Mouse (Mus musculus) T-helper 1 cell (primary cell): Measurements from ENCODE around the gene Fxr2.

Experiments
- in situ Hi-C: fragments of 300-600 bp; cut with MboI, MseI; formaldehyde crosslinking; loops from one replicate; pipeline ENCODE4 v1.15.1; 2025; ENCODE audit warnings: high pct_unique_total_duplicates

Gene Fxr2

DNA sequence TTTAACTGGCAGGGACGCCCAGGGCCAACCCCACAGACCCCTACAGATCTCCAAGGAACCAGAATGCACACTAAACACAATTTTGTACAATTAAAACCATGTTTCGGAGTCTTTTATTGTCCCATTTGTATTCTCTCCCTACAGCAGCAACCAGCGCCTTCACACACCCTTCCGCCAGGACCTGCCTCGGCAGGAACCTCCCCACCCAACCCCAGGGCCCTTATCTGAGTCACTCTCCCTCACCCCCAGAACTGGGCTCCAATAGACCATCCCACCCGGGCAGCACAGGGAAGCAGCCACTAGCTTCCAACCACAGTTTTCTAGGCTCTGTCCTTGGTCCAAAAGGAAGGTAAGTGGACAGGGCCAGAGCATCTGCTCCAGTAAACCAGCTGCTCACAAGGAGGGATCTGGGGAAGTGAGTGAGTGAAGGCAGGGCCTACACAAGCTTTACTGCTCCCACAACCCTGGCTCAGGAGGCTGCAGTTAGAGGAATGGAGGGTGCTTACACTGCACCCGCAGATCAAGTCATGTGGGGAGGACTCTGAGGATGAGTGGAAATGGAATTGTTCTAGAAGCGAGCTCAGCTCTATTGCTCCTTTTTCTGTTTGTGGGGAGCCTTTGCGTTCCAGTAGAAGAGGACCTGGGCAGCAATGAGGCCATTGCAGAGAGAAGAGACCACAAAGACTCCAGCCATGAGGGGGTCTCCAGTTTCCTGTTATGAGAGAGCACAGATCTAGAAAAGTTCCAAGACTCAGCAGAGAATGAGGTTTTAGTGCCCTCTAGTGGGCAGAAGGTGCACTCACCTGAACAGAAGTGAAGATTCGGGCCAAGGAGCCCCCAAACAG, 24.0 kb downstream of the Fxr2 start:
- in situ Hi-C loops: no loop called here

DNA sequence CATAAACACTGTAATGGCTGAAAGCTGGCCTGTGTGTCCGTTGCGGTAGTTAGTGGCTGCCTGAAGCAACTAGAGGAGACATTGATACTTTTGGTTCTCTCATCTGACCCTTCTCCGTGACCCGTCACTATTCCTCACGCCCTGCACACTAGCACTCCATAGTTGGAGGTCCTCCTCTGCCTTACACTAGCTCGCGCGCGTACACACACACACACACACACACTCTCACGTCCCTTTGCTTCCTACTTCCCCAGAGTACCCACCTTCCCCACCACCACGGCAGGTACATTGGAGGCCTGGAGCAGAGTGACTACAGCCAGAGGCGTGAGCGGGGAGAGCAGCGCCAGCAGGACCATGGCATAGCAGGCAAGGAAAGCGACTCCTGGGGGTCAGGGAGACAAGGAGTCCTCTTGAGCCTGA, 24.7 kb downstream of the Fxr2 start:
- in situ Hi-C loops: no loop called here

DNA sequence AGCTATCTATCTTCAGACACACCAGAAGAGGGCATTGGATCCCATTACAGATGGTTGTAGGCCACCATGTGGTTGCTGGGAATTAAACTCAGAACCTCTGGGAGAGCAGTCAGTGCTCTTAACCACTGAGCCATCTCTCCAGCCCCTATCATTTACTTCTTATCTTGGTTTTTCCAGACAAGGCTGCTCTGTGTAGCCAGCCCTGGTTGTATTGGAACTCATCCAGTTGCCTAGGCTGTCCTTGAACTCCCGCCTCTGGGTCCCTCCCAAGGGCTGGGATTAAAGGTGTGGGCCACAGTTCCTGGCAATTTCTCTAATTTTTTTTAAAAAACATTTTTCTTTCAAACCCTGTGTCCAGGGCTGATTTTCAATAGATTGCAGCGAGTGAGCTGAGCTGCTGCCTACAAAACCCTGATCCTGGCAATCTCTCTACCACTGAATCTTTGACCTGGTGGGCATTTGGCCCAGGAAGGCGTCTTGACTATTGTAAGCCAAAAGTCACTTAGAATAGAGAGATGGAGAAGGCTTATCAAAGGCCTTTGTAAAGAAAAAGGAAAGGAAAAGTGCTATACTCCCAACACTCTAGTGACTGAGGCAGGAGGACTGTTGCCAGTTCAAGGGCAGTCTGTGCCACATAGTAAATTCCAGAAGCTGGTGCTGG, 28.6 kb downstream of the Fxr2 start:
- in situ Hi-C loops: no loop called here

DNA sequence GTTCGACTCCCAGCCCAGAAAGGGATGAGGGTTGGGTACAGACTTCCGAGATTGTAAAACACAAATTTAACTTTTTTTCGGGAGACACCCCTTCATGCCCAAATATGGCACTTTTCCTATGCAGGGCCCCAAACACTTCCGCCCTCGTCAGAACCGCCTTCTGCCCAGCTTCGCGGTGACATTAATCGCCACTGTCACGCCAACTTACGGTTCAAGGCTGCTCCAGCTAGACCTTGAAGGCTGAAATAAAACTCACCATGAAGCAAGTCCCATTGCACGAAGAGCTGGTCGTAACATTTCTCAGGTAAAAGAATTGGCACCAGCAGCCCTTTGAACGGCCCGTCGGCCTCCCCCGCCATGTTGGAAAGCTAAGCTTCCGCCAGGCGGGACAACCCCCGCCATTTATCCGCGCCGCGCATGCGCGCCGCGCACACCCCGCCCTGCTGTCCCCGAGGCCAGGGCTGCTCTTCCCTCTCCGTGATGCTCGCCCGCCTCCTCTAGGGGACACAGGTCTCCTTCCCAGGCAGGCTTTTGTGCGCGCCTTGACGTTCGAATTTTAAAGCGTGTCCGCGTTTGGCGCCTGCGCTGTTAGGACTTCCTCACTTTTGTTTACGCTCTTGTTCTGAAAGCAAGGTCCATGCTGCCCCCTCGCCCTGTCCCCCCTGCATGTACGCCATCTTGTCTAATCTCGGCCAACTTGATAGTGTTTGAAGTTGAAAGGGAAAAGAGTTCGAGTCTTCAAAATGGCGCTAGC, 29.6 kb downstream of the Fxr2 start, which contains the start of gene Mpdu1:
TSS of gene Mpdu1 (minus strand) at position 430 of the 754 bp plus-strand sequence.
- in situ Hi-C loops: no loop called here

DNA sequence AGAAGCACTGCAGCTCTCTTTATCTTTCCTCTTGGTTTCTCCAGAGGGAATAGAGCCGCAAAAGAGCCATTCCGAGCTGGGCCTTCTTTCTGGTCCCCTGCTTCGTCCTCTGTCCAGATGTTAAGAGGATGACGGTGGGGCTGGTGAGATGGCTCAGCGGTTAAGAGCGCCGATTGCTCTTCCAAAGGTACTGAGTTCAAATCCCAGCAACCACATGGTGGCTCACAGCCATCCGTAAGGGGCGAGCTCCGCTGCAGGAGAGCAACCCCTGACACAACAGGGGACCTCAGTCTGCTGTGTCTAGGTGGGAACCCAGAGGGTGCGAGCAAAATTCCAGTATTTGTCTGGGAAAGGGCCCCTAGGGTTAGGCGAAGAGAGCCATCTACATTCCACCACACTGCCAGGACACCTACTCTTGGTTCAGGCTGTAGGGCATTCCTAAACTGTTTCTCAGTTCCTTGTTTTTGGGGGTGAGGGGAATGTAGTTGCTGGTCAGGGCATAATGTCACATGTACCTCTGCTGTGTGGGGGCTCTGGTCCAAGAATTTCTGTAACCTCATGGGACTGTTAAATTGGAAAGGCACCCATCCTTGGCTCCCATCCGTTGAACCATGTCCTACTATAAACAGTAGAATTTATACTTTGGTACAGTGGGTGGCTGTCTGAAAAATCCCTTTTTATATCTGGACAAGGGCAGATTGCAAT, 30.3 kb downstream of the Fxr2 start:
- in situ Hi-C loops: no loop called here

DNA sequence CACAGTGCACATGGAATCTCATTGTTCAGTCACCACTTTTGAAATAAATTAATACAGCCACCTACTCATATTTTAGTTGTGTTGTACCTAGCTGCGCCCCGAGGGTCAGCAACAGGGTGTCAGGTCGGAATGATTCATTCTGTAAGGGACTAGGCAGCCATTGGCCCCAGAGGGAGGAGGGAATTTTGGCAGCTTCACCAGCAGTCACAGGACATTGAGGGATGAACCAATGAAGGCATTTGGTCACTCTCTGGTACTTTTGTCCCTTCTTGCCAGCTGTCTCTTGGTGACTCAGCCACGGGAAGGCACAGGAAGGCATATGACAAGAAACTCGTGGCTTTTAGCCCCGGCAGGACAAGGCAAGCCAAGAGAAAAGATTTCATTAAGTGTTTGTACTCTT, 31.0 kb downstream of the Fxr2 start:
- in situ Hi-C loops: no loop called here

DNA sequence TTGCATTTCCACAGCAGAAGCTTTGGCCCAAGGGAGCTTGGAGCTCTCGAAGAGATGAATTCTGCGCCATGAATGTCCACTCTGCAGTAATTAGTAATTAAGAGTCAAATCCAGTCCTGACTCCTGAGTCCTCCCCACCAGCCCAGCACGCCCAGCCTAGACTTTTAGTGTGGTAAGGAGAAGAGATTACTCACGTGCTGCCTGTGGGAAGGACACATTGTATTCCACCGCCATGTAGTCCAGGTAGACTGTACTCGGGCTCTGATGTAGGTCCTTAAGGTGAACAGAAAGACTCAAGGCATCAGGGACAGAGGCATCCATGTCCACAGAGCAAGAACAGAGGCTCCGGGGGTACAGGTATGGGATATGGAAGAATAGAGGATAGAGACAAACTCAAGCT, 32.1 kb downstream of the Fxr2 start:
- in situ Hi-C loops: no loop called here

DNA sequence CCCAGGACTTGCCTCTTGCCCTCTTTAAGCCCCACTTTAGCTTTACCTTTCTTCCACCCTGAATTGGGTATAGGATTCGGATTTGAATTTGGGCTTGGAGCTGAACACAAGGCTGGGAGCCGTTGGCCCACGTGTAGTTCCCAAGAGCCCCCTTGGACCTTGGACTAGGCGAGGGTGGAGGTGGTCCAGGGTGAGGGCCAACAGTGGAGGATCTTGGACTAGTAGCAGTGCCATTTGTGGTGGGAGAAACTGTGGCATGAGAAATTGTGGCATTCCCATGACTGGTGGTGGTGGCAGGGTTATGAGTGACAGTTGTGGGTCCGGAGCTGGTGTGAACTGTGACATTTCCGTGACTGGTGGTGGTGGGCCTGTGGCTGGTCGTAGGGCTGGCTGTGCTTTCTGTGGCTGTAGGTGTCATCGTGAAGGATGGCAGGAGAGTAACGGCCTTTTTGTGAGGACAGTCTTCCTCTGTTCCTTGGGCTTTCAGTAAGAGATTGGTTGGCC, 32.7 kb downstream of the Fxr2 start:
- in situ Hi-C loops: no loop called here

DNA sequence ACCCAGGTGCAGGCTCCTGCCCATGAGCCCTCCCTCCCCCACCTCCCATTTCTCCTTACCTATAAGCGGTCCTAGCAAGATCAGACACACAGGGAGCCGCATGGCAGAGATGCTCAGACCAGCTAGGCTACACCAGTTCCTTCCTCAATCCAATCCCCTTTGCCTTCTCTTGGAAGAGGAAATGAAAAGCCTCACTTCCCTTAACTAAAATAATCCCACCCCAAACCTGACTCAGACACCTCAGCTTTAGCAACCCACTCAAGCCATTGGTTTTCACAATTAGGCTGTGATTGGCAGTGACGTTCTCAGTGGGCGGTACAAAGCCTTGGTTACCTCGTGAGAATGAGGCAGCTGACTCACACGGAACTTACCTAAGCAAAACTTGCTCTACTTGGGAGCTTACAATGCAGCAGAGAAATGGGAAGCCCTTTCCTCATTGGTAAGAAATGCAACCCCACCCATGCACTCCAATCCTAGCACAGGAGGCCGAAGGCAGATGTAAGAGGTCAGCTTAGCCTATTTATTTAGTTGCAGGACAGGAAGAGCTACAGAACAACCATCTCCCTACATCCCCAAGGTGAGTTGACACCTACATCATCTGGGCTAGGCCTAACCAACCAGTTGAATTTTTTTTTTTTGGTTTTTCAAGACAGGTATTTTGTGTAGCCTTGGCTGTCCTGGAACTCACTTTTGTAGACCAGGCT, 33.3 kb downstream of the Fxr2 start, which contains the start of gene Cd68:
TSS of gene Cd68 (minus strand) at position 193 of the 704 bp plus-strand sequence.
- in situ Hi-C loops: no loop called here

DNA sequence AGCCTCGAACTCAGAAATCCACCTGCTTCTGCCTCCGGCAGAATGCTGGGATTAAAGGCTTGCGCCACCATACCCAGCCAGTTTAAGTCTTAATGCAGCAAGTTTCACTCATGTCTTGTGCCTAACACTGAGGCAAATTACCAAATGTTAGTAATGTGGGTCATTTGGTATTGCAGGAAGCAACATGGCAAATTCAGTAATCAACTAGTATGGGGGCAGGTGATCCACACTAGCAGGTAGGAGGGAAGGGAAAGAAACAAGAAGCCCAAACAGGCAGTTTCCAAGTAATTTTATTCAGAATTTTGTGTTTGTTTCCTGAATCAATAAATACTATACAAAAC, 33.8 kb downstream of the Fxr2 start:
- in situ Hi-C loops: no loop called here

DNA sequence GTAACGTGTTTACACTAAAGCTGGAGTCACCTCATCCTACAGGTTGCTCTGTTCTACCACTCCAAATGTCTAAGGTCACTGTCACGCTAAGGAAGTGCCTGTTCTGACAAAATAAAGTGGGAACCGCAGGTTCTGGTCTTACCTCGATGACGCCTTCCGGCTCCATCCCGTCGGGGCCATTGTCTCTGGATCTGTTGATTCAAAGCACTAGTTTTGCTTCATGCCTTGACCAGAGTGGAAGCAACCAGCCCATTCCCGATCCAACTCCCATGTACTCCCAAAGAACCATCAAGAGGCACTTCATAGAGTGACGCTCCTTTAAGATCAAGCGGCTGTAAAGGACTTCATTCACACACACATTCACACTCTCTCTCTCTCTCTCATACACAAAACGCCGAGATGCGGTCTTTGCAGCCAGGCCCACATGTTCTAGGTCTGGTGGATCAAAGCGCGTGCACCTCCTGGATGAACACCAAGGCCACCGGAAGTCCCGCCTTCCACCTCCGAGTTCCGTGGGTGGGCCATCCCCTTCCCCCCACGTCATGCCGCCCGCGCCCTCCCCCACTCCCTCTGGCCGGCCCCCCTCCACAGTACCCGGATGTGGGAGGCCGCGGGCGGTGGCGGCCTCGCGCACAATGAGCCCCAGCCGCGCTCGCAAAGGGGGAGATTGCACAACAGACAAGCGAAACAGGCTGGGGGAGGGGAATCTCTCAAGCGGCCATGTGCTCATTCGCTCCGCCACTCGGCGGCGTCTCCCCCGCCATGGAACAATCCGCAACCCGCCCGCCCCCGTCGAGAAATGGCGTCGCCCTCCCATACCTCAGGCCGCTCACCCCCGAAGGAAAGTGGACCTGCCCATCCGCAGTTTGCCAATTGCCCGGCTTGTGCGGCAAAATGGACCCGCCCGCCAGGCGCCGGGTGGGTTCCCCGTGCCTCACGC, 38.3 kb downstream of the Fxr2 start:
- in situ Hi-C loops: loop anchor here (5.0 kb wide), 1 partner anchor 89 kb away; the partner anchor contains the start of genes Trp53 and Wrap53

DNA sequence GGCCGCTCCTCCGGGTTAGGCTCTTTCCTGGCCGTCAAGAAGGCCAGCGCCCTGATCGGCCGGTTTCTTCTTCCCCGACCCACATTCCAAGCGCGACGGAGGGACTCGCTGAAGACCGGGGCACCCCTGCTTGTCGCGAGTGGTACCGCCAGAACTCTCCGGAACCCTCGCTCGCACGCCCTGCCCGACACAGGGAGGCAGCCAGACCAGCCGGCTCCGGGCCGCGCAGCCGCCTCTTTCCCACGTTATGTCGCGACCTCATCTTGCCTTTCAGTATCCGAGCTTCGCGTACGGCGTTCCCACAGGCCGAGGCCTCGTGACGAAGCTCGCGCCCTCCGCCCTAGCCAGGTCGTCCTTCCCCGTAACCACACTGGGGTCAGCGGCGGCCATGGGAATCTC, 38.9 kb downstream of the Fxr2 start:
- in situ Hi-C loops: loop anchor here (5.0 kb wide), 1 partner anchor 89 kb away; the partner anchor contains the start of genes Trp53 and Wrap53

DNA sequence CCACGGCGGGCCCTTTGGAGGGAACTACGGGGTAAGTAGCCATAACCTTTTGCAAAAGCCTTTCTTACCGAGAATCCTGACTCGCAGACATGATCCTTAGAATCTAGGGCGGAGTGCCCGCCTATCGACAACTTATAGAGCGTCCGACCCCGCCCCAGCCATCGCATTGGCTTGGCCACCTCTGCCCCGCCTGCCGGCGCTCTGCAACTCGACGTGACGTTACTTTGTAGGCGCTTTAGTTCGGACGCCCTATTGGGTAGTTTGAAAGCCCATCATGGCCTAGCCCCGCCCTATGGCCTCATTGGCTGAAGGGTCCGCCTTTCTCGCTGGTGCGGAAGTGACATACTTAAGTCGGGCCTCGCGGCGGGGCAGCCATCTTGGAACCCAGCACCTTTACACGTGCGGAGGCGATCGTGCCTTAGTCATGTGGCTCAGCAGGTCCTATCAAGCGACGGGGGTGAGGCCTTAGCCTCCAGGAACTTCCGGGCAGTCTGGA, 39.5 kb downstream of the Fxr2 start, which contains the start of gene Eif4a1:
TSS of gene Eif4a1 (minus strand) at position 213 of the 496 bp plus-strand sequence.
- in situ Hi-C loops: loop anchor here (5.0 kb wide), 1 partner anchor 90 kb away; the partner anchor contains the start of genes Trp53 and Wrap53

DNA sequence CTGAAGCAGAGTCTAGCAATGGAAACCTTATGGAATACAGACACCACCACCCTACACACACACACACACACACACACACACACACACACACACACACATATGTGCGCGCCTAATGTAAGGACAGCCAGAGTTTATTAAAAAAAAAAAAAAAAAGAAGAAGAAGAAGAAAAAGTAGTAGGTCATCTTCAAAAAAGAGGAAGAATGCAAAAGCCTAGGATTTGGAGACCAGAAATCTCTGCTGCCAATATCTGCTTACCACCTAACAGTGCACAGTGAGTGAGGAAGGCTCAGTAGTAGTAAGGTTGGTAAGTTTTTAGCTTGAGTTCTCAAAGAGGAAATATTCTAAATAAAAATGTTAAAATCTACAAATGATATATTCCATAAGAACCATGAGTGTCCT, 46.4 kb downstream of the Fxr2 start:
- in situ Hi-C loops: no loop called here

DNA sequence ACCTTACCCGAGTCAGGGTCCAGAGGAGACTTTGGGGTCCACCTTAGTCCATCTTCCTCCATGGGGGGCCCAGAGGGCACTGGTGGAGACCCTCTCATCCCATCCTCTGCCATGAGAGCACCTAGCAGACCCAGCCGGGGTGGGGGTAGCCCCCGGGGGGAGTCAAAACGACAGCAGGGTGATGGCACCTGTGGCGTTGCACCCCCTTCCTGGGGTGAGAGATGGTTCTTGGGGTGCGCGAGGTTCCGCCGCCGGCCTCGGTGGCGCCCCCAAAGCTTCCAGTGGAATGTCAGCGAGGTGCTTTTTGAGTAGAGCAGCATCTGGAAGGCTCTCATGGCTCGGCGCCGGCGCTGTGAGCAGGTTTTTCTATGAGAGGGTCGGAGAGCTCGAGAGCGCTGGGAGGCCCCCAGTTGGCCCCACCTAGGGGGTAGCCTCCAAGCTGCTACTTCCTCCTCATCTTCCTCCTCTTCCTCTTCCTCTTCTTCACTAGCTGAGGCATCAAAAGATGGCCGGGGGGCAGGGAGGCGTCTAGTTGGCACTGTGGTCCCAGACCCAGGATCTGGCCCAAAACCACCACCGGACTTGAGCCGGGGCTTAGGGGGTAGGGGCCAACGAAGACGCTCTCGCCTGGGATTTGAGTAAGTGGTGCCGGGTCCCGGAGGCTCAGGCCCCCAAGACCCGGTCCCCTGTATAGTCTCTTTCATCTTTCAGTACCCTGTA, 47.5 kb downstream of the Fxr2 start:
- in situ Hi-C loops: no loop called here

DNA sequence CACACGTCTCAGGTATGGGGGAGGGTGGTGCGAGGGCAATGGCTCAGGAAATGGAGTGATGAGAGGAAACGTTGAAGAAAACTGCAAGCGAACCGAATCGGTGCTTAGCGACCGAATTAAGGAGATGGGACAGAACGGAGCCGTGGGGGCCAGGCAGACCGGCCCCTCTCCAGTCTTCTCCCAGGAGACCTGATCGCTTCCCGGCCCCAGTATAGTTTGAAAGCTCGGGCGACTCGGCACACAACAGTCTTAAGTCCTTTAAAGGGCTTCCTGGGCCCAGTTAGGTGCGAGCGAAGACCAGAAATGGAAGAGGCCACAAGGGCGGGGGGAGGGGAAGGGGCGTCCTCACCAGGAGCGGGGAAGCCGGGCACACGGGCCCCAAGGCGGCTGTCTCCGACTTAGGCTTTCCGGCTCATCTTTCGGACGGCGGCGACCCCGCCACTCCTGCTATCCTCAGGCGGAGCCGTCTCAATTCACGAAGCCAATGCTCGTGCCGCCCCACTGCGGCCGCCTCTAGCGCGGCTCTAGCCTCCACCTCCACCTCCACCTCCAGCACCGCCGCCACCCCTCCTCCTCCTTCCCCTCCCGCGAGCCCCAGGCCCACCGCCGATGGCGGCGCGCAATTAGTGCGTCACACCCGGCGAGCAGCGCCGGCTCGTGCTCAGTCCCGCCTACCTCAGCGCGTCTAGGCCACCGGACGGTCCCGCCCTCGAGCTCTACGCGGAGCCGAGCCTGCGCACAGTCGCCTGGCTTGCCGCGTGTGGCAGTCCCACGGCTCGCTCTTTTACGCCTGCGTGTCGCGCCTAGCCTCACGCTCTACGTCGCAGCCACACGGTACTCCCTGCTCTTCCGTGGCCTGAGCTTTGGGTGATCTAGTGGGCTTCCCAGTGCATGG, 48.8 kb downstream of the Fxr2 start, which contains the start of gene Senp3:
TSS of gene Senp3 (minus strand) at position 771 of the 895 bp plus-strand sequence.
- in situ Hi-C loops: no loop called here

DNA sequence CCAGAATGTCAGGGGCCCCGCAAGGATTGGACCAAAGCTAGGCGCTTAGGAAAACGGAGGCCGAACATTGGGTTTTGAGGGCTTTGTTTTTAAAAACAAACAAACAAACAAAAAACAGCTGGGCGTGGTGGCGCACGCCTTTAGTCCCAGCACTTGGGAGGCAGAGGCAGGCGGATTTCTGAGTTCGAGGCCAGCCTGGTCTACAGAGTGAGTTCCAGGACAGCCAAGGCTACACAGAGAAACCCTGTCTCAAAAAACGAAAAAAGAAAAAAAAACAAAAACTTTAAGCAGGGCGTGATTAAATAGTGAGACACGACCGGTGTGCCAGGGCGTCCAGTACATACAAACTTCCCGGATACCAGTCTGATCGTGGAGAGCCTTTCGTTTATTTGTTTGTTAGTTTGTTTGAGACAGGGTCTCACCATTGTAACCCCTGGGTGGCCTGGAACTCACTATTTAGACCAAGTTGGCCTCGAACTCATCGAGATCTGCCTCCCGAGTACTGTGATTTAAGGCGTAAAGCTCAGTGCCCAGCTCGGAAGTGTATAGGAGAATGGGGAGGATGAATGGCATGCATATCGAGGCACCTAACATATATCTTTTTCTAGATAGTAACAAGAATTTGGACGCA, 49.5 kb downstream of the Fxr2 start:
- in situ Hi-C loops: no loop called here
